Mouse (Mus musculus): ENCODE results near the gene Akap13. TPM values are rescaled to one million over a fixed set of nuclear protein-coding genes. Genes with fewer than 3 reads are reported as not detected.

The Akap13 gene
- polyA plus RNA-seq, 1 experiment from 2014 or later: 21.5 TPM

- no peak overlapping the region for H3K9ac ChIP-seq
- H3K27me3 ChIP-seq: no peaks in the 10 kb centered on the region
- H3K9me3 ChIP-seq: no peaks in the 10 kb centered on the region
- H3K27ac ChIP-seq (replicated peaks): no peak overlapping the region
- H3K4me1 ChIP-seq (replicated peaks): peaks cover 9% of the 10 kb centered on the region; the same call in 1 of the 2 replicates
- H3K36me3 ChIP-seq: no peaks in the 10 kb centered on the region
- no peak overlapping the region for H3K4me3 ChIP-seq
- no peak for ATAC-seq (ENCODE audit: low read depth)
- WGBS: 81% methylated on average over 1 of the region's 1 CpGs
- no peak overlapping the region for H3K4me2 ChIP-seq
Observed at GRCm38 (mm10) chr7:75649966-75650365, 194.6 kb downstream of the Akap13 start.

- H3K27me3 ChIP-seq: no peaks in the 10 kb centered on the region
- H3K4me1 ChIP-seq (replicated peaks): 0 out of 2 replicates have a peak, but pooled peaks cover 3% of the 10 kb centered on the region
- H3K9me3 ChIP-seq: no peaks in the 10 kb centered on the region
- H3K4me2 ChIP-seq: no peak overlapping the region
- no peaks in the 10 kb centered on the region for H3K36me3 ChIP-seq
- no peak overlapping the region for H3K9ac ChIP-seq
- no peak overlapping the region for H3K4me3 ChIP-seq
- no peak for ATAC-seq (ENCODE audit: low read depth)
- 69% methylated on average over 3 of the region's 3 CpGs for WGBS
- no peak overlapping the region for H3K27ac ChIP-seq (replicated peaks)
Observed at GRCm38 (mm10) chr7:75653684-75654317, 198.5 kb downstream of the Akap13 start.

GRCm38 (mm10) chr7:75655180-75656074 is 200.1 kb downstream of the Akap13 start:
- H3K36me3 ChIP-seq: no peaks in the 10 kb centered on the region
- no peak overlapping the region for H3K9ac ChIP-seq
- no peak overlapping the region for H3K4me3 ChIP-seq
- ATAC-seq (ENCODE audit: low read depth): no peak
- no peaks in the 10 kb centered on the region for H3K27me3 ChIP-seq
- H3K9me3 ChIP-seq: no peaks in the 10 kb centered on the region
- 0 out of 2 replicates have a peak, but pooled peaks cover 3% of the 10 kb centered on the region for H3K4me1 ChIP-seq (replicated peaks)
- H3K27ac ChIP-seq (replicated peaks): no peak overlapping the region
- H3K4me2 ChIP-seq: no peak overlapping the region
- WGBS: 88% methylated on average over 11 of the region's 11 CpGs

GRCm38 (mm10) chr7:75656297-75656852 is 201.0 kb downstream of the Akap13 start:
- Histone ChIP-seq H3K4me2 (no peak overlapping the region), H3K4me3 (no peak overlapping the region), H3K9me3 (no peaks in the 10 kb centered on the region), H3K27ac (replicated peaks) (no peak overlapping the region), H3K36me3 (no peaks in the 10 kb centered on the region), H3K4me1 (replicated peaks) (0 out of 2 replicates have a peak, but pooled peaks cover 3% of the 10 kb centered on the region), H3K9ac (no peak overlapping the region), H3K27me3 (no peaks in the 10 kb centered on the region)
- 90% methylated on average over 9 of the region's 9 CpGs for WGBS
- no peak for ATAC-seq (ENCODE audit: low read depth)

GRCm38 (mm10) chr7:75656896-75657295 is 201.6 kb downstream of the Akap13 start:
- Histone ChIP-seq H3K27ac (replicated peaks) (no peak overlapping the region), H3K27me3 (no peaks in the 10 kb centered on the region), H3K4me2 (no peak overlapping the region), H3K36me3 (no peaks in the 10 kb centered on the region), H3K9me3 (no peaks in the 10 kb centered on the region), H3K4me3 (no peak overlapping the region), H3K9ac (no peak overlapping the region), H3K4me1 (replicated peaks) (0 out of 2 replicates have a peak, but pooled peaks cover 3% of the 10 kb centered on the region)
- ATAC-seq (ENCODE audit: low read depth): no peak
- WGBS: 74% methylated on average over 1 of the region's 1 CpGs

GRCm38 (mm10) chr7:75664455-75664854 is 209.1 kb downstream of the Akap13 start:
- Histone ChIP-seq H3K4me3 (no peak overlapping the region), H3K4me1 (replicated peaks) (0 out of 2 replicates have a peak, but pooled peaks cover 2% of the 10 kb centered on the region), H3K27ac (replicated peaks) (no peak overlapping the region), H3K27me3 (no peaks in the 10 kb centered on the region), H3K36me3 (no peaks in the 10 kb centered on the region), H3K4me2 (no peak overlapping the region), H3K9me3 (no peaks in the 10 kb centered on the region), H3K9ac (no peak overlapping the region)
- no peak for ATAC-seq (ENCODE audit: low read depth)
- WGBS: 88% methylated on average over 3 of the region's 3 CpGs

- 0 out of 2 replicates have a peak, but pooled peaks cover 3% of the 10 kb centered on the region for H3K4me1 ChIP-seq (replicated peaks)
- no peaks in the 10 kb centered on the region for H3K27me3 ChIP-seq
- no peak for ATAC-seq (ENCODE audit: low read depth)
- H3K9ac ChIP-seq: no peak overlapping the region
- H3K9me3 ChIP-seq: no peaks in the 10 kb centered on the region
- H3K4me3 ChIP-seq: no peak overlapping the region
- no peak overlapping the region for H3K27ac ChIP-seq (replicated peaks)
- 94% methylated on average over 3 of the region's 3 CpGs for WGBS
- no peak overlapping the region for H3K4me2 ChIP-seq
- no peaks in the 10 kb centered on the region for H3K36me3 ChIP-seq
Observed at GRCm38 (mm10) chr7:75666982-75667381, 211.6 kb downstream of the Akap13 start.

- Histone ChIP-seq H3K9me3 (no peaks in the 10 kb centered on the region), H3K4me1 (replicated peaks) (0 out of 2 replicates have a peak, but pooled peaks cover 3% of the 10 kb centered on the region), H3K27ac (replicated peaks) (no peak overlapping the region), H3K27me3 (no peaks in the 10 kb centered on the region), H3K4me2 (no peak overlapping the region), H3K4me3 (no peak overlapping the region), H3K9ac (no peak overlapping the region), H3K36me3 (no peaks in the 10 kb centered on the region)
- 96% methylated on average over 6 of the region's 6 CpGs for WGBS
- no peak for ATAC-seq (ENCODE audit: low read depth)
Observed at GRCm38 (mm10) chr7:75667531-75667930, 212.2 kb downstream of the Akap13 start.

- H3K9ac ChIP-seq: no peak overlapping the region
- H3K27ac ChIP-seq (replicated peaks): no peak overlapping the region
- H3K4me2 ChIP-seq: no peak overlapping the region
- WGBS: 41% methylated on average over 1 of the region's 1 CpGs
- no peaks in the 10 kb centered on the region for H3K9me3 ChIP-seq
- H3K27me3 ChIP-seq: no peaks in the 10 kb centered on the region
- 0 out of 2 replicates have a peak, but pooled peaks cover 3% of the 10 kb centered on the region for H3K4me1 ChIP-seq (replicated peaks)
- no peaks in the 10 kb centered on the region for H3K36me3 ChIP-seq
- H3K4me3 ChIP-seq: no peak overlapping the region
- no peak for ATAC-seq (ENCODE audit: low read depth)
Observed at GRCm38 (mm10) chr7:75668396-75668795, 213.1 kb downstream of the Akap13 start.

GRCm38 (mm10) chr7:75669416-75669815 is 214.1 kb downstream of the Akap13 start:
- no peak overlapping the region for H3K4me3 ChIP-seq
- no peaks in the 10 kb centered on the region for H3K9me3 ChIP-seq
- no peaks in the 10 kb centered on the region for H3K36me3 ChIP-seq
- H3K27ac ChIP-seq (replicated peaks): no peak overlapping the region
- H3K27me3 ChIP-seq: no peaks in the 10 kb centered on the region
- WGBS: 72% methylated on average over 6 of the region's 6 CpGs
- ATAC-seq (ENCODE audit: low read depth): no peak
- H3K9ac ChIP-seq: no peak overlapping the region
- H3K4me2 ChIP-seq: no peak overlapping the region
- H3K4me1 ChIP-seq (replicated peaks): 0 out of 2 replicates have a peak, but pooled peaks cover 3% of the 10 kb centered on the region

GRCm38 (mm10) chr7:75679631-75680030 is 224.3 kb downstream of the Akap13 start:
- H3K9ac ChIP-seq: no peak overlapping the region
- H3K27ac ChIP-seq (replicated peaks): no peak overlapping the region
- no peaks in the 10 kb centered on the region for H3K4me1 ChIP-seq (replicated peaks)
- no peak overlapping the region for H3K4me2 ChIP-seq
- WGBS: 43% methylated on average over 9 of the region's 9 CpGs
- no peak overlapping the region for H3K4me3 ChIP-seq
- no peaks in the 10 kb centered on the region for H3K9me3 ChIP-seq
- H3K27me3 ChIP-seq: no peaks in the 10 kb centered on the region
- ATAC-seq (ENCODE audit: low read depth): no peak
- peaks cover 5% of the 10 kb centered on the region; the same call in 1 of the 2 replicates for H3K36me3 ChIP-seq

GRCm38 (mm10) chr7:75682901-75683300 is 227.6 kb downstream of the Akap13 start:
- Histone ChIP-seq H3K4me2 (no peak overlapping the region), H3K27me3 (no peaks in the 10 kb centered on the region), H3K27ac (replicated peaks) (no peak overlapping the region), H3K9ac (no peak overlapping the region), H3K4me3 (no peak overlapping the region), H3K36me3 (0 out of 2 replicates have a peak, but pooled peaks cover under 1% of the 10 kb centered on the region), H3K9me3 (no peaks in the 10 kb centered on the region), H3K4me1 (replicated peaks) (no peaks in the 10 kb centered on the region)
- 94% methylated on average over 1 of the region's 1 CpGs for WGBS
- ATAC-seq (ENCODE audit: low read depth): no peak
